Mouse (Mus musculus) C2C12 (cell line): ENCODE results near the gene Gm28729. TPM values are rescaled to one million over a fixed set of nuclear protein-coding genes. Genes with fewer than 3 reads are reported as not detected.
A peak's percentile ranks its signal among the peaks of the same experiment; 100 is the strongest.
"Not testable (repeated sequence)": the region's sequence is repeated elsewhere in the genome, so short reads cannot be mapped to it uniquely, and the experiment has no call there.

Experiments used
- H3K27me3 ChIP-seq: one replicate; pipeline ENCODE4 v1.6.1; 2011; ENCODE audit not compliant: control insufficient read depth, insufficient read depth, insufficient read length
- H3K36me3 ChIP-seq: one replicate; pipeline ENCODE4 v1.6.1; 2011; ENCODE audit not compliant: control insufficient read depth, insufficient read depth
- H3K4me3 ChIP-seq: one replicate; pipeline ENCODE4 v1.5.1; 2011; ENCODE audit warnings: mild to moderate bottlenecking, control low read depth; ENCODE audit not compliant: poor library complexity, insufficient read depth, severe bottlenecking
- H3K79me2 ChIP-seq: one replicate; pipeline ENCODE4 v1.6.1; 2011; ENCODE audit not compliant: control insufficient read depth, insufficient read depth
- H3K79me3 ChIP-seq: one replicate; pipeline ENCODE4 v1.6.1; 2011; ENCODE audit warnings: low read depth, control low read depth
- H3ac ChIP-seq: one replicate; pipeline ENCODE3; 2011; ENCODE audit warnings: low read depth; ENCODE audit not compliant: control insufficient read depth, insufficient read length
- CEBPB ChIP-seq: IDR thresholded peaks from one replicate; pipeline ENCODE4 v1.6.1; 2011; ENCODE audit warnings: low read depth, mild to moderate bottlenecking, control low read depth, moderate library complexity
- CTCF ChIP-seq: IDR thresholded peaks from one replicate; pipeline ENCODE4 v1.5.1; 2011; ENCODE audit not compliant: control insufficient read depth, insufficient read depth, insufficient read length
- FOSL1 ChIP-seq: IDR thresholded peaks from one replicate; pipeline ENCODE4 v1.8.0; 2011; ENCODE audit warnings: mild to moderate bottlenecking, low read length; ENCODE audit not compliant: poor library complexity, insufficient read depth, severe bottlenecking
- MAX ChIP-seq: IDR thresholded peaks from one replicate; pipeline ENCODE4 v1.6.1; 2011; ENCODE audit warnings: mild to moderate bottlenecking, control low read depth
- MYOD1 ChIP-seq: IDR thresholded peaks from one replicate; pipeline ENCODE4 v1.6.1; 2011; ENCODE audit warnings: low read depth; ENCODE audit not compliant: control insufficient read depth, insufficient read length
- MYOG ChIP-seq: IDR thresholded peaks from one replicate; pipeline ENCODE4 v1.6.1; 2011; ENCODE audit not compliant: control insufficient read depth, insufficient read length; ENCODE audit errors: extremely low read depth
- USF1 ChIP-seq: IDR thresholded peaks from one replicate; pipeline ENCODE4 v1.6.1; 2011; ENCODE audit warnings: low read depth, mild to moderate bottlenecking, control low read depth, moderate library complexity
- polyA plus RNA-seq: library from polyadenylated mRNA; unstranded; fragments of >200 nt; fragmentation: generic; extraction: Trizol; gene quantifications from one replicate; pipeline ENCODE4 v1.2.1, GENCODE M21; 2012; ENCODE audit warnings: missing spikeins

The Gm28729 gene
- polyA plus RNA-seq, 1 experiment = not detected

- Histone ChIP-seq H3K4me3 (no peak overlapping the region), H3K79me3 (no peaks in the 10 kb centered on the region)
These were observed 12.5 kb upstream of the Gm28729 start for GRCm38 (mm10) chr9:96537615-96537919.

GRCm38 (mm10) chr9:96536895-96537614 is 12.0 kb upstream of the Gm28729 start:
- no peaks in the 10 kb centered on the region for H3K27me3 ChIP-seq
- H3K36me3 ChIP-seq = peaks cover 10% of the 10 kb centered on the region
- H3ac ChIP-seq = peak overlapping the region; percentile 38
- H3K79me2 ChIP-seq = no peaks in the 10 kb centered on the region
- no peaks in the 10 kb centered on the region for H3K79me3 ChIP-seq
- no peak overlapping the region for H3K4me3 ChIP-seq
- TF ChIP-seq MAX = no peak
- no peak for TF ChIP-seq CTCF
- no peak for TF ChIP-seq FOSL1
- no peak for TF ChIP-seq MYOG
- no peak for TF ChIP-seq USF1
- no peak for TF ChIP-seq CEBPB
- TF ChIP-seq MYOD1 = no peak

More at GRCm38 (mm10) chr9:96537615-96537919, 12.5 kb upstream of the Gm28729 start:
- Histone ChIP-seq H3K79me2 (no peaks in the 10 kb centered on the region), H3ac (no peak overlapping the region), H3K27me3 (no peaks in the 10 kb centered on the region), H3K36me3 (peaks cover 12% of the 10 kb centered on the region)
- TF ChIP-seq MYOD1 (no peak), CEBPB (no peak), CTCF (no peak), USF1 (no peak), FOSL1 (no peak), MYOG (no peak), MAX (no peak)

- not testable (repeated sequence) for H3K36me3 ChIP-seq, H3K27me3 ChIP-seq, H3K4me3 ChIP-seq, H3K79me3 ChIP-seq, H3K79me2 ChIP-seq, H3ac ChIP-seq
These were observed 11.0 kb upstream of the Gm28729 start for GRCm38 (mm10) chr9:96536093-96536492.

GRCm38 (mm10) chr9:96535431-96535830 is 10.4 kb upstream of the Gm28729 start:
- Histone ChIP-seq H3ac (no peak overlapping the region), H3K79me3 (no peaks in the 10 kb centered on the region), H3K79me2 (no peaks in the 10 kb centered on the region), H3K36me3 (peaks cover 3% of the 10 kb centered on the region), H3K27me3 (no peaks in the 10 kb centered on the region), H3K4me3 (no peak overlapping the region)
- no peak for TF ChIP-seq CEBPB
- TF ChIP-seq CTCF = no peak
- no peak for TF ChIP-seq MAX
- TF ChIP-seq MYOD1 = no peak
- no peak for TF ChIP-seq FOSL1
- TF ChIP-seq MYOG = no peak

GRCm38 (mm10) chr9:96534256-96534655 is 9.2 kb upstream of the Gm28729 start:
- H3K79me2 ChIP-seq = no peaks in the 10 kb centered on the region
- H3K27me3 ChIP-seq = no peaks in the 10 kb centered on the region
- no peak for TF ChIP-seq MYOD1
- TF ChIP-seq MYOG = no peak
- no peak for TF ChIP-seq FOSL1
- TF ChIP-seq CTCF = no peak
- TF ChIP-seq CEBPB = no peak
- TF ChIP-seq USF1 = no peak
- TF ChIP-seq MAX = no peak
- H3K36me3 ChIP-seq = no peaks in the 10 kb centered on the region
- no peak overlapping the region for H3ac ChIP-seq
- H3K79me3 ChIP-seq = no peaks in the 10 kb centered on the region
- H3K4me3 ChIP-seq = no peak overlapping the region

- no peak for TF ChIP-seq MYOG
- no peak for TF ChIP-seq MAX
- no peak for TF ChIP-seq FOSL1
- TF ChIP-seq CEBPB = no peak
- no peak for TF ChIP-seq CTCF
- TF ChIP-seq MYOD1 = no peak
- no peak for TF ChIP-seq USF1
- H3K79me2 ChIP-seq = no peaks in the 10 kb centered on the region
- H3K79me3 ChIP-seq = no peaks in the 10 kb centered on the region
- no peaks in the 10 kb centered on the region for H3K36me3 ChIP-seq
- no peaks in the 10 kb centered on the region for H3K27me3 ChIP-seq
- H3ac ChIP-seq = no peak overlapping the region
- no peak overlapping the region for H3K4me3 ChIP-seq
These were observed 8.4 kb upstream of the Gm28729 start for GRCm38 (mm10) chr9:96533476-96533875.
